Mouse (Mus musculus): ENCODE data around the gene Sec13.

DNA sequence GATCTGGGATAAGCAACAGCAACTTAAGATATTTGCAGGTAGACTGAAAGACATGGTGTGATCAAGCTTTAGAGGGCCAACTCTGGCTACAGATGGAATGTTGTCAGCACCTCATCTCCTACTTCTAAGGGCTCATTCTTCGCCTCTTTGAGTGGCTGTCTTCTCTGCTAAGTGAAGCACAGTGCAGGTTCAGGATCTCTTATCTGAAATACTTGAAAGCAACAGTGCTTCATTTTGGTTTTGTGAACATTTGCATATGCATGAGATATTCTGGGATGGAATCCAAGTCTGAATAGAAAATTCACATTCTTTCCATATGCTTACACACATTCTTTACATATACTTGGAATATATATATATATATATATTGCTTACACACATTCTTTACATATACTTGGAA is 1.8 kb upstream of the Sec13 start:
- TF ChIP-seq CTCF (conservative IDR thresholded peaks at IDR 0.05; ENCODE audit: low read length) (no peak), POU5F1 (IDR thresholded peaks at IDR 0.05; ENCODE audit: borderline replicate concordance, low read length) (no peak), NANOG (IDR thresholded peaks at IDR 0.05; ENCODE audit: borderline replicate concordance, low read length) (no peak)
